Mouse (Mus musculus) brain, embryonic 18.5 days (tissue): ENCODE data around the gene Phf1.
"Not testable (repeated sequence)": the region's sequence is repeated elsewhere in the genome, so short reads cannot be mapped to it uniquely, and the experiment has no call there.

Experiments
- DNase-seq: peaks from one replicate; pipeline ENCODE4 v3.0.0-alpha.2; 2012; ENCODE audit warnings: low read depth, low spot score

Phf1 gene

GRCm38 (mm10) chr17:26977354-26977753 lies 44.5 kb downstream of the Phf1 start:
- not testable (repeated sequence) for DNase-seq

- no peak for DNase-seq
These were observed 46.6 kb downstream of the Phf1 start for GRCm38 (mm10) chr17:26979426-26979825.

DNA sequence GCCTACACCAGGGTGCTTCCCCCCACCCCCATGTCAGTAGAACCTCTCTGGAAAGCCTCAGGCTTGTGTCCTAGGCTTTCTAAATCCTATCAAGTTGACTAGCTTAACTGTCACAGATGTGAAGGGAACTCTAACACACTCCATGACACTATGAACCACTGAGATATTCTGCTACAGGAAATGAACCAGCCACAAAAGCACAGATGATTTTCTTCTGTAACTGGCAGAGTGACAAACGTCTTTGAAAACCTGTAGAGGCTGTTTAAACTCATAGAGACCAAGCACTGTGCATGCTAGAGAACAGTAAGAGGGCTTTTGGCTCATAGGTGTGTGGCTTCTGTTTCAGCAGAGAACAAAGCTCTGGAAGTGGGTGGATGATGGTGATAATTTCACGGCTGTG lies 48.2 kb downstream of the Phf1 start:
- DNase-seq: no peak

DNA sequence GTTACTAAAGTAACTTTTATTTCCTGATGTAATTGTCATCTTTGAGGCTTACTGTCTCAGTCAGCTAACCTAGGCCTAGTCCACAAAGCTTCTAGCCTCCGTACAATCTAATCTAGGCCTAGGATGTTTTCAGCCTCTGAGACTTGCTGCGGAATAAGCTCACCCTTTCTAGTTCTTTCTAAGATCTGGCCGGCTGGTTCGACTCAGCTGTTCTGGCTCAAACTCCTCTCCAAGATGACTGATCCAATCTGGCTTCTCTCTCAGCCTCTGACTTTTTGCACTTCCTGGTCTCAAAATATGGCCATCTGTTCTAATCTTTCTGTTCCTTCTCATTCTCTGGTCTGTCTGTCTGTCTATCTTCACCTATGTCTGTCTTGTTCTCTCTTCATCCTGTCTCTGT lies 50.5 kb downstream of the Phf1 start:
- no peak for DNase-seq

GRCm38 (mm10) chr17:26985503-26986179 lies 52.8 kb downstream of the Phf1 start:
- no peak for DNase-seq
